Mouse (Mus musculus): ENCODE data around the gene Procr. TPM values are rescaled to one million over a fixed set of nuclear protein-coding genes. Genes with fewer than 3 reads are reported as not detected.

Procr gene
- total RNA-seq (2012; rRNA removed) = 6.3 and 8.0 TPM in 2 replicates

DNA sequence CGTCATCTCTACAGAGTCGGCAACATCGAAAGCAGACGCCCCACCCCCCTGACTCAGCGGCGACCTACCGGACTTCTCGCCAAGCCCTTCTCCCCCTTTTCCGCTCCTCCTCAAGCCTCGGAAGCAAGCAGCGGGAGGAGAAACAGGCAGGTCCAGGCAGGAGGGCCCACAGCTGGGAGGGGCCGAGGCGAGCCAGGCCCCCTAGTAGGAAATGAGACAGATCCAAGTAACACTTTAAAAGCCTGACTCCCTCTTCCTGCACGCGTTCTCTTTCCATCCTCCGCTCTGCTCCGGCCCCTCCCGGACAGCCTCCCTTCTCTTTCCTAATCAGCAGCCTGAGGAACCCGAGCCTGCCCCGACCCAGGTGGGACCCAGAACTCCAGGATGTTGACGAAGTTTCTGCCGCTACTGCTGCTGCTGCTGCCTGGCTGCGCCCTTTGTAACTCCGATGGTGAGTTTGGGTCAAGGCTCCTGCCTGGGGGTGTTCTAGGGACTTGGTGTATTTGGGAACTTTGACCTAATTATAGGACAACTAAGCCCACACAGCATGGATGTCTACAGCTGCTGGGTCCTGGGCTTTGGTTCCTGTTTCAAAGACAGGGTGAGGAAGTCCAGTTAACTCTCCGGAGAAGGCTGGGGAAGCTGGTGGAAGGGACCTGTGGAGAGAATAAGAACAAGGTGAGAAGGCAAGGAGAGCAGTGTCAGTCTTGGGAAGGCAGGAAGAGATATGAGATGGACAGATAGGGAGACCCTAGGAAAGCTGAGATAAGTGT, at the start of gene Procr:
Gene Procr, plus strand, starts transcription at position 104 of the 773 bp plus-strand sequence.
- H3K4me1 ChIP-seq (ENCODE audit: control insufficient read depth in 2 of 2, insufficient read depth in 2 of 2, low read length in 2 of 2, poor library complexity in 1 of 2) = peaks cover 0 to 2% of the 10 kb centered on the region in 2 experiments; a peak in 1 of 4 replicates
- TF ChIP-seq ZC3H11A (IDR thresholded peaks at IDR 0.05; ENCODE audit: borderline replicate concordance, low read depth, low read length) = no peak
- TF ChIP-seq CHD2 (IDR thresholded peaks at IDR 0.05; ENCODE audit: low read depth, low read length) = no peak
- TF ChIP-seq HCFC1 (IDR thresholded peaks at IDR 0.05; ENCODE audit: borderline replicate concordance, insufficient read depth, low read length) = no peak
- no peak for TF ChIP-seq ZNF384 (IDR thresholded peaks at IDR 0.05; ENCODE audit: low read depth, low read length)
- no peak for TF ChIP-seq MAFK (IDR thresholded peaks at IDR 0.05; ENCODE audit: insufficient read depth, low read depth, low read length)
- H3K27ac ChIP-seq (ENCODE audit: insufficient read depth, low read depth, low read length, poor library complexity, severe bottlenecking) = no peak within 1 kb of the TSS
- H3K4me3 ChIP-seq (ENCODE audit: insufficient read depth in 1 of 2, low read depth in 1 of 2, low read length in 2 of 2, poor library complexity in 1 of 2, severe bottlenecking in 1 of 2) = peak within 1 kb of the TSS; percentile 31 to 51
- no peaks in the 10 kb centered on the region for H3K9me3 ChIP-seq (ENCODE audit: control insufficient read depth, insufficient read depth, low read depth, low read length)
- H3K9ac ChIP-seq (ENCODE audit: insufficient read depth, low read depth, low read length, poor library complexity, severe bottlenecking) = peak within 1 kb of the TSS; percentile 46
- no peak for DNase-seq (ENCODE audit: low read depth, low spot score)
- in situ Hi-C loops (cut with MboI; ENCODE audit: low sequenced_read_pairs in 2 of 2, unreplicated experiment in 2 of 2) = loop anchor here in 1 of 2 experiments (10.0 kb wide), 1 partner anchor 236 kb away; the partner anchor contains the start of genes Acss2 and Ggt7
- no peaks in the 10 kb centered on the region for H3K36me3 ChIP-seq (ENCODE audit: control insufficient read depth, insufficient read depth, low read length, poor library complexity, severe bottlenecking)

DNA sequence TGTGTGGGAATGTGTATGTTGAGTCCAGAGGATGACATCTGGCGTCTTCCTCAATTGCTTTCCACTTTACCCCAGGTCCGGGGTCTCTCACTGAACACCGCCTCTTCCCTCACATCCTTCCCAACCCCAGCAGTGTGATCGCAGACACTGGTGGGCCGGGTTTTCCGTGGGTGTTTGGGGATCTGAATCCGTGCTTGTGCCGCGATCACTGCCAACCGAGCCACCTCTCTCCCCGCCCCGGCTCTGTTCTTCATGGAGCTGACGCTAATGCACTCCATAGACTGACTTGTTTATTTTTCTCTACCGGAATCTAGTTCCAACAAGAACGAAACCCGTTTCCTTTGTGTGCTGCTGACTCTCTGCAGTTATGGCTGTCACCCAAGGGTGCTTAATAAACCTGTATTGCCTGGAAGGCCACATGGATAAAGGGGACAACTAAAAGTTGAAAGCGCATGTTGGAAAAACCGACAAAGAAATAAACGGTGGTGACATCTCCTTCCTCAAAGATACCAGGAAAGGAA, 49.5 kb upstream of the Procr start:
- H3K9ac ChIP-seq (ENCODE audit: insufficient read depth, low read depth, low read length, poor library complexity, severe bottlenecking) = no peak overlapping the region
- no peaks in the 10 kb centered on the region for H3K9me3 ChIP-seq (ENCODE audit: control insufficient read depth, insufficient read depth, low read depth, low read length)
- H3K27ac ChIP-seq (ENCODE audit: insufficient read depth, low read depth, low read length, poor library complexity, severe bottlenecking) = no peak overlapping the region
- in situ Hi-C loops (cut with MboI; ENCODE audit: low sequenced_read_pairs in 2 of 2, unreplicated experiment in 2 of 2) = no loop called here
- no peak for DNase-seq (ENCODE audit: low read depth, low spot score)
- TF ChIP-seq CHD2 (IDR thresholded peaks at IDR 0.05; ENCODE audit: low read depth, low read length) (no peak), ZC3H11A (IDR thresholded peaks at IDR 0.05; ENCODE audit: borderline replicate concordance, low read depth, low read length) (no peak), HCFC1 (IDR thresholded peaks at IDR 0.05; ENCODE audit: borderline replicate concordance, insufficient read depth, low read length) (no peak), ZNF384 (IDR thresholded peaks at IDR 0.05; ENCODE audit: low read depth, low read length) (no peak), MAFK (IDR thresholded peaks at IDR 0.05; ENCODE audit: insufficient read depth, low read depth, low read length) (no peak)
- H3K4me1 ChIP-seq (ENCODE audit: control insufficient read depth in 2 of 2, insufficient read depth in 2 of 2, low read length in 2 of 2, poor library complexity in 1 of 2) = no peaks in the 10 kb centered on the region
- peaks cover 2% of the 10 kb centered on the region; the same call in 1 of the 2 replicates for H3K36me3 ChIP-seq (ENCODE audit: control insufficient read depth, insufficient read depth, low read length, poor library complexity, severe bottlenecking)
- H3K4me3 ChIP-seq (ENCODE audit: insufficient read depth in 1 of 2, low read depth in 1 of 2, low read length in 2 of 2, poor library complexity in 1 of 2, severe bottlenecking in 1 of 2) = no peak overlapping the region

DNA sequence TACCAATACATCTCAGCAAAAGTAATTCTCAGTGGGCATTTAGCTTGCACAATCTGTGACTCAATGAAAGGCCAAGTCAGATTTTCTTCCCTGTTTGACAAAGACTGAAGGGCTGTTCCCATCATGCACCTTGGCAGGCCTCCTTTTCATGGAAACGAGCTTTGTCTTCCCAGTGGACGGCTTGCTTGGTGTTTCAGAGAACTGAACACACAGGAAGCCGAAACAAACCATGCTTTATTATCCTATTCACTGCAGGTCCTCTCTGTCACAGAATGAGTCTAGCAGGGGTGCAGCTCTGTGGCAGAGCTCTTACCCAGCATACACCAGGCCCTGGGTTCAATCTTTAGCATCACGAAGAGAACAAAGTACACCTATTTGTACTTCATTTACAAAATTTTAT, 47.3 kb upstream of the Procr start:
- H3K36me3 ChIP-seq (ENCODE audit: control insufficient read depth, insufficient read depth, low read length, poor library complexity, severe bottlenecking) = peaks cover 7% of the 10 kb centered on the region; the same call in 1 of the 2 replicates
- H3K4me1 ChIP-seq (ENCODE audit: control insufficient read depth in 2 of 2, insufficient read depth in 2 of 2, low read length in 2 of 2, poor library complexity in 1 of 2) = no peaks in the 10 kb centered on the region
- no peak for DNase-seq (ENCODE audit: low read depth, low spot score)
- H3K9me3 ChIP-seq (ENCODE audit: control insufficient read depth, insufficient read depth, low read depth, low read length) = no peaks in the 10 kb centered on the region
- no peak overlapping the region for H3K27ac ChIP-seq (ENCODE audit: insufficient read depth, low read depth, low read length, poor library complexity, severe bottlenecking)
- H3K9ac ChIP-seq (ENCODE audit: insufficient read depth, low read depth, low read length, poor library complexity, severe bottlenecking) = no peak overlapping the region
- no peak overlapping the region for H3K4me3 ChIP-seq (ENCODE audit: insufficient read depth in 1 of 2, low read depth in 1 of 2, low read length in 2 of 2, poor library complexity in 1 of 2, severe bottlenecking in 1 of 2)
- in situ Hi-C loops (cut with MboI; ENCODE audit: low sequenced_read_pairs in 2 of 2, unreplicated experiment in 2 of 2) = no loop called here
- no peak for TF ChIP-seq HCFC1 (IDR thresholded peaks at IDR 0.05; ENCODE audit: borderline replicate concordance, insufficient read depth, low read length)
- no peak for TF ChIP-seq ZNF384 (IDR thresholded peaks at IDR 0.05; ENCODE audit: low read depth, low read length)
- TF ChIP-seq CHD2 (IDR thresholded peaks at IDR 0.05; ENCODE audit: low read depth, low read length) = no peak
- no peak for TF ChIP-seq ZC3H11A (IDR thresholded peaks at IDR 0.05; ENCODE audit: borderline replicate concordance, low read depth, low read length)
- no peak for TF ChIP-seq MAFK (IDR thresholded peaks at IDR 0.05; ENCODE audit: insufficient read depth, low read depth, low read length)

DNA sequence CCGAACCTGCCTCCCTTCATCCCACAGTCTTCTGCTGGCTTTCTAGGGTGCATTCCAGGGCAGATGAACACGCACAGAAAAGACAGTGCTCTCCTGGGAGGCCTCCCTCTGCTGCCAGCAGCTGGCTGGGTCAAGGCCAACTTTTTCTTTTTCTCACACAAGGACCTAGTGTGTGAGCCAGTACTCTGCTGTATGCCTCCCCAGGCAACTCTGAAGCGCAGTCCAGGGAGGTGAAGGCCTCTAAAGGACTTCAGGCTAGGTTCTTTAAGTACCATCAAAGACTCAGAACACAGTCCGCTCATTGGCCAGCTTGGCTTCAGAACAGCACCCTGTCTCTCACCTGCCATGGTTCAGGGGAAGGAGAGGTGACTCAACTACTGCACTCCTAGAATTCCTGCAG, 43.7 kb upstream of the Procr start:
- Histone ChIP-seq H3K4me1 (ENCODE audit: control insufficient read depth in 2 of 2, insufficient read depth in 2 of 2, low read length in 2 of 2, poor library complexity in 1 of 2) (no peaks in the 10 kb centered on the region), H3K9ac (ENCODE audit: insufficient read depth, low read depth, low read length, poor library complexity, severe bottlenecking) (no peak overlapping the region), H3K36me3 (ENCODE audit: control insufficient read depth, insufficient read depth, low read length, poor library complexity, severe bottlenecking) (peaks cover 15% of the 10 kb centered on the region), H3K9me3 (ENCODE audit: control insufficient read depth, insufficient read depth, low read depth, low read length) (no peaks in the 10 kb centered on the region), H3K27ac (ENCODE audit: insufficient read depth, low read depth, low read length, poor library complexity, severe bottlenecking) (no peak overlapping the region), H3K4me3 (ENCODE audit: insufficient read depth in 1 of 2, low read depth in 1 of 2, low read length in 2 of 2, poor library complexity in 1 of 2, severe bottlenecking in 1 of 2) (no peak overlapping the region)
- DNase-seq (ENCODE audit: low read depth, low spot score) = no peak
- TF ChIP-seq ZNF384 (IDR thresholded peaks at IDR 0.05; ENCODE audit: low read depth, low read length) (no peak), HCFC1 (IDR thresholded peaks at IDR 0.05; ENCODE audit: borderline replicate concordance, insufficient read depth, low read length) (no peak), MAFK (IDR thresholded peaks at IDR 0.05; ENCODE audit: insufficient read depth, low read depth, low read length) (no peak)
- in situ Hi-C loops (cut with MboI; ENCODE audit: low sequenced_read_pairs in 2 of 2, unreplicated experiment in 2 of 2) = no loop called here
